12 mouse cellular contexts compared by ENCODE assay signal in the genomic region with DNA sequence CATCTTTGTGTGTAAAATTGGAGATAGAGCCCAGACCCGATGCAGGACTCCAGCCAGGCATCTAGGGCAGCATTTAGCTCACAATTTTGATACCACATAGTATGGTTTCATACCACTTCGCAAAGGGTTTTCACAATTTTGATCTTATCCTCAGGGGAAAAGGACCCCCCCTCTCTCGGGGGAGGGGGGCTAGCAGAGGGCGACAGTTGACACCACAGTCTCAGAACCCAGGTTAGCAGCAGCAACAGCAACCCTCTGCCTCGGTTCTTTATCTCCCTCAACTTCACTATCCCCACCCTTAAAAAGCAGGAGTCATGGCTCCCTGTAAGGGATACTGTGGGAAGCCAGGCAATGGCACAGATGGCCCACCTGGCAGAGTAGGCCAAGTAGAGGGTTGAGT. TPM values are rescaled to one million over a fixed set of nuclear protein-coding genes. Genes with fewer than 3 reads are reported as not detected.
DNase-seq lines count a peak whose midpoint lies in the region; ATAC-seq lines count a peak whose summit lies in the region.
"Had no signal": no experiment of that assay in that cellular context is flagged by ENCODE, and none has a peak within 500 bp of the region (broad histone marks: within the 10 kb centered on the region; RNA-seq: fewer than 3 reads in every experiment).

No protein-coding gene starts in this region.

- H3K9ac ChIP-seq in heart, embryonic 14.5 days (ENCODE audit: low read length) = peak overlapping the region; percentile 31; the same call in 1 of the 2 replicates
- 0 out of 2 replicates have a peak overlapping the region, but pooled peaks have one; percentile 20 for H3K9ac ChIP-seq in lung, embryonic 16.5 days (ENCODE audit: low read length)
- H3K9ac ChIP-seq in intestine, embryonic 15.5 days = peak overlapping the region; percentile 1; the same call in 1 of the 2 replicates

- H3K79me2 ChIP-seq in macrophage (ENCODE audit: inconsistent target) = peaks cover 71% of the 10 kb centered on the region

- no peak for ATAC-seq in heart, embryonic 14.5 days (ENCODE audit: insufficient number of reproducible peaks, insufficient read depth, low FRiP score, low read depth)
- ATAC-seq in lung, embryonic 16.5 days (ENCODE audit: low read depth) = no peak
- no peak for ATAC-seq in intestine, embryonic 15.5 days

- no peak overlapping the region for H3K4me3 ChIP-seq in heart, embryonic 14.5 days (ENCODE audit: control insufficient read depth in 1 of 2, insufficient read depth in 1 of 2, low read depth in 1 of 2, low read length in 2 of 2)
- no peak overlapping the region for H3K4me3 ChIP-seq in lung, embryonic 16.5 days (ENCODE audit: low read length)
- no peak overlapping the region for H3K4me3 ChIP-seq in intestine, embryonic 15.5 days (replicated peaks)
- no peak overlapping the region for H3K4me3 ChIP-seq in macrophage (ENCODE audit: inconsistent target)

- H3K27ac ChIP-seq in heart, embryonic 14.5 days (replicated peaks in 1 of 2; ENCODE audit: control insufficient read depth in 1 of 2, insufficient read depth in 1 of 2, low read depth in 2 of 2, low read length in 2 of 2) = peak overlapping the region in 1 of 2 experiments; percentile 49; a peak in 2 of 4 replicates
- peak overlapping the region; percentile 77 for H3K27ac ChIP-seq in lung, embryonic 16.5 days (ENCODE audit: low read length)
- H3K27ac ChIP-seq in intestine, embryonic 15.5 days = peak overlapping the region; percentile 49; the same call in 1 of the 2 replicates
- H3K27ac ChIP-seq in macrophage = peak overlapping the region; percentile 75

- WGBS in heart, embryonic 14.5 days = 62% methylated on average over 5 of the region's 5 CpGs
- WGBS in lung, embryonic 16.5 days = 64% methylated on average over 5 of the region's 5 CpGs
- 67% methylated on average over 5 of the region's 5 CpGs for WGBS in intestine, embryonic 15.5 days
- 84% methylated on average over 5 of the region's 5 CpGs for WGBS in macrophage (ENCODE audit: missing documents)

- H3K36me3 ChIP-seq in heart, embryonic 14.5 days (ENCODE audit: control insufficient read depth, insufficient read depth, low read length) = peaks cover 95% of the 10 kb centered on the region
- H3K36me3 ChIP-seq in lung, embryonic 16.5 days (ENCODE audit: control insufficient read depth, insufficient read depth, low read length) = peaks cover 13% of the 10 kb centered on the region
- H3K36me3 ChIP-seq in intestine, embryonic 15.5 days = peaks cover 33% of the 10 kb centered on the region
- peaks cover 52% of the 10 kb centered on the region for H3K36me3 ChIP-seq in macrophage (ENCODE audit: inconsistent target)

- peaks cover 5 to 35% of the 10 kb centered on the region in 2 experiments for H3K4me1 ChIP-seq in heart, embryonic 14.5 days (ENCODE audit: control insufficient read depth in 2 of 2, insufficient read depth in 2 of 2, low read length in 2 of 2)
- H3K4me1 ChIP-seq in lung, embryonic 16.5 days (replicated peaks; ENCODE audit: control insufficient read depth, insufficient read depth, low read length) = peaks cover 24% of the 10 kb centered on the region
- peaks cover 24% of the 10 kb centered on the region for H3K4me1 ChIP-seq in intestine, embryonic 15.5 days (replicated peaks)

- H3K27me3 ChIP-seq in heart, embryonic 14.5 days (ENCODE audit: control insufficient read depth, insufficient read depth, low read length) = no peaks in the 10 kb centered on the region
- no peaks in the 10 kb centered on the region for H3K27me3 ChIP-seq in lung, embryonic 16.5 days (ENCODE audit: control insufficient read depth, insufficient read depth, low read depth, low read length)
- H3K27me3 ChIP-seq in intestine, embryonic 15.5 days (replicated peaks) = no peaks in the 10 kb centered on the region

- H3K4me2 ChIP-seq in heart, embryonic 14.5 days (ENCODE audit: low read length) = peak overlapping the region; percentile 6
- H3K4me2 ChIP-seq in lung, embryonic 16.5 days (ENCODE audit: low read depth, low read length) = 0 out of 2 replicates have a peak overlapping the region, but pooled peaks have one; percentile 18
- H3K4me2 ChIP-seq in intestine, embryonic 15.5 days (replicated peaks) = peak overlapping the region; percentile 28; the same call in 1 of the 2 replicates

- no peak for DNase-seq in heart, postnatal 4 days
- no peak for DNase-seq in lung, adult 18-20 months
- DNase-seq in urinary bladder, postnatal 4 days (ENCODE audit: low spot score in 2 of 2) = no peak
- DNase-seq in thymus, postnatal 4 days = no peak
- DNase-seq: adrenal gland, adult 8-10 months; cerebellum, adult 9-10 months had no signal

- H3K9me3 ChIP-seq in heart, embryonic 14.5 days (ENCODE audit: control insufficient read depth, low read length) = no peaks in the 10 kb centered on the region
- H3K9me3 ChIP-seq in lung, embryonic 16.5 days (ENCODE audit: control insufficient read depth, low read length) = no peaks in the 10 kb centered on the region
- H3K9me3 ChIP-seq in intestine, embryonic 15.5 days = no peaks in the 10 kb centered on the region

RNA-seq across cellular contexts. Expression of a gene that starts 9.1 kb away (rescaled TPM):
- polyA plus RNA-seq in heart, embryonic 14.5 days (2014; fragmentation: Nextera tagmentation; extraction: Ambion mirVana) = 0.26 and 0.27 TPM in 2 replicates
- not detected for total RNA-seq in heart, postnatal 4 days (2021)
- 0.36 and 0.50 TPM in 2 replicates for polyA plus RNA-seq in lung, embryonic 16.5 days (2015; fragmentation: Nextera tagmentation; extraction: Ambion mirVana)
- polyA plus RNA-seq in intestine, embryonic 15.5 days (2015; fragmentation: Nextera tagmentation; extraction: Ambion mirVana) = 0.29 and 0.43 TPM in 2 replicates
- 1 to 10 TPM in 1 of 26 experiments, under 1 TPM in 1, not detected in 24; 0.90 to 1.3 TPM for total RNA-seq in macrophage (2018; cell fraction: chromatin; rRNA removed)
- not detected for total RNA-seq in macrophage (2018; cell fraction: cytosol; rRNA removed)
- total RNA-seq in macrophage (2018; cell fraction: nucleus; rRNA removed) = under 1 TPM in 1 of 26 experiments, not detected in 25; 0.72 TPM
- polyA plus RNA-seq in macrophage (2018) = not detected in 3 replicates
- total RNA-seq: adrenal gland, adult 8-10 months; liver, adult 2 months had no signal
- polyA plus RNA-seq: liver, adult 2 months; neural tube, embryonic 14.5 days had no signal

RNA-seq across cellular contexts. Expression of a gene that starts 12.9 kb away (rescaled TPM):
- 66.5 and 67.1 TPM in 2 replicates for polyA plus RNA-seq in heart, embryonic 14.5 days (2014; fragmentation: Nextera tagmentation; extraction: Ambion mirVana)
- total RNA-seq in heart, postnatal 4 days (2021) = 100 to 1,000 TPM; 179 to 191 TPM
- 25.3 and 25.9 TPM in 2 replicates for polyA plus RNA-seq in lung, embryonic 16.5 days (2015; fragmentation: Nextera tagmentation; extraction: Ambion mirVana)
- polyA plus RNA-seq in intestine, embryonic 15.5 days (2015; fragmentation: Nextera tagmentation; extraction: Ambion mirVana) = 38.6 and 40.1 TPM in 2 replicates
- total RNA-seq in macrophage (2018; cell fraction: chromatin; rRNA removed) = 100 to 1,000 TPM; 139 to 748 (median 457) TPM
- 100 to 1,000 TPM in 18 of 26 experiments, 10 to 100 TPM in 8; 47.4 to 186 (median 110) TPM for total RNA-seq in macrophage (2018; cell fraction: cytosol; rRNA removed)
- total RNA-seq in macrophage (2018; cell fraction: nucleus; rRNA removed) = 100 to 1,000 TPM in 25 of 26 experiments, 10 to 100 TPM in 1; 82.3 to 368 (median 235) TPM
- 80.1 to 102 TPM (median 94.5 TPM) in 3 replicates for polyA plus RNA-seq in macrophage (2018)

RNA-seq across cellular contexts. Expression of a gene that starts 16.2 kb away (rescaled TPM):
- 86.1 and 89.5 TPM in 2 replicates for polyA plus RNA-seq in heart, embryonic 14.5 days (2014; fragmentation: Nextera tagmentation; extraction: Ambion mirVana)
- 10 to 100 TPM; 48.3 to 49.0 TPM for total RNA-seq in heart, postnatal 4 days (2021)
- 89.1 and 92.9 TPM in 2 replicates for polyA plus RNA-seq in lung, embryonic 16.5 days (2015; fragmentation: Nextera tagmentation; extraction: Ambion mirVana)
- polyA plus RNA-seq in intestine, embryonic 15.5 days (2015; fragmentation: Nextera tagmentation; extraction: Ambion mirVana) = 68.7 and 69.6 TPM in 2 replicates
- total RNA-seq in macrophage (2018; cell fraction: chromatin; rRNA removed) = 10 to 100 TPM in 4 of 26 experiments, 1 to 10 TPM in 20, under 1 TPM in 1, not detected in 1; 0.92 to 16.9 (median 4.4) TPM
- 100 to 1,000 TPM in 17 of 26 experiments, 10 to 100 TPM in 9; 69.7 to 126 (median 104) TPM for total RNA-seq in macrophage (2018; cell fraction: cytosol; rRNA removed)
- 10 to 100 TPM in 22 of 26 experiments, 1 to 10 TPM in 4; 8.4 to 47.1 (median 21.7) TPM for total RNA-seq in macrophage (2018; cell fraction: nucleus; rRNA removed)
- 73.7 to 132 TPM (median 76.9 TPM) in 3 replicates for polyA plus RNA-seq in macrophage (2018)

RNA-seq across cellular contexts. Expression of a gene that starts 24.5 kb away (rescaled TPM):
- 15.3 and 17.3 TPM in 2 replicates for polyA plus RNA-seq in heart, embryonic 14.5 days (2014; fragmentation: Nextera tagmentation; extraction: Ambion mirVana)
- 10 to 100 TPM; 42.5 to 42.7 TPM for total RNA-seq in heart, postnatal 4 days (2021)
- polyA plus RNA-seq in lung, embryonic 16.5 days (2015; fragmentation: Nextera tagmentation; extraction: Ambion mirVana) = 18.3 and 20.8 TPM in 2 replicates
- 16.3 and 16.8 TPM in 2 replicates for polyA plus RNA-seq in intestine, embryonic 15.5 days (2015; fragmentation: Nextera tagmentation; extraction: Ambion mirVana)
- total RNA-seq in macrophage (2018; cell fraction: chromatin; rRNA removed) = 100 to 1,000 TPM in 24 of 26 experiments, 10 to 100 TPM in 2; 81.6 to 355 (median 198) TPM
- 10 to 100 TPM; 21.4 to 53.6 (median 36.9) TPM for total RNA-seq in macrophage (2018; cell fraction: cytosol; rRNA removed)
- 100 to 1,000 TPM in 18 of 26 experiments, 10 to 100 TPM in 8; 73.9 to 157 (median 117) TPM for total RNA-seq in macrophage (2018; cell fraction: nucleus; rRNA removed)
- 16.4 to 37.7 TPM (median 26.8 TPM) in 3 replicates for polyA plus RNA-seq in macrophage (2018)

RNA-seq across cellular contexts. Expression of a gene that starts 24.7 kb away (rescaled TPM):
- polyA plus RNA-seq in heart, embryonic 14.5 days (2014; fragmentation: Nextera tagmentation; extraction: Ambion mirVana) = 16.7 and 22.4 TPM in 2 replicates
- total RNA-seq in heart, postnatal 4 days (2021) = 10 to 100 TPM; 39.8 to 40.0 TPM
- polyA plus RNA-seq in lung, embryonic 16.5 days (2015; fragmentation: Nextera tagmentation; extraction: Ambion mirVana) = 37.8 and 40.1 TPM in 2 replicates
- polyA plus RNA-seq in intestine, embryonic 15.5 days (2015; fragmentation: Nextera tagmentation; extraction: Ambion mirVana) = 33.7 and 36.3 TPM in 2 replicates
- total RNA-seq in macrophage (2018; cell fraction: chromatin; rRNA removed) = 10 to 100 TPM; 19.3 to 86.5 (median 44.6) TPM
- total RNA-seq in macrophage (2018; cell fraction: cytosol; rRNA removed) = 10 to 100 TPM; 33.8 to 69.3 (median 53.0) TPM
- total RNA-seq in macrophage (2018; cell fraction: nucleus; rRNA removed) = 10 to 100 TPM; 35.9 to 78.0 (median 54.2) TPM
- polyA plus RNA-seq in macrophage (2018) = 29.4 to 53.8 TPM (median 31.8 TPM) in 3 replicates
